Mouse (Mus musculus): Measurements from ENCODE around the gene Slc9a1. TPM values are rescaled to one million over a fixed set of nuclear protein-coding genes. Genes with fewer than 3 reads are reported as not detected.

Gene Slc9a1
- polyA plus RNA-seq, 1 experiment, result 3.8 TPM

GRCm38 (mm10) chr4:133448708-133449388, 79.3 kb downstream of the Slc9a1 start:
- no peaks in the 10 kb centered on the region; the same call in 1 of the 2 replicates for H3K27me3 ChIP-seq (ENCODE audit: control insufficient read depth)
- H3K36me3 ChIP-seq (ENCODE audit: control insufficient read depth), result no peaks in the 10 kb centered on the region
- no peaks in the 10 kb centered on the region for H3K9me3 ChIP-seq (ENCODE audit: control insufficient read depth, low read length)
- TF ChIP-seq GATA1 (IDR thresholded peaks at IDR 0.05; ENCODE audit: low read length), result no peak
- no peak for TF ChIP-seq TAL1 (IDR thresholded peaks at IDR 0.05; ENCODE audit: low read length)
- H3K4me3 ChIP-seq (replicated peaks), result no peak overlapping the region
- H3K4me1 ChIP-seq (ENCODE audit: control insufficient read depth), result no peaks in the 10 kb centered on the region

GRCm38 (mm10) chr4:133449726-133450125, 80.2 kb downstream of the Slc9a1 start:
- TF ChIP-seq GATA1 (IDR thresholded peaks at IDR 0.05; ENCODE audit: low read length) (no peak), TAL1 (IDR thresholded peaks at IDR 0.05; ENCODE audit: low read length) (no peak)
- H3K9me3 ChIP-seq (ENCODE audit: control insufficient read depth, low read length), result no peaks in the 10 kb centered on the region
- H3K4me1 ChIP-seq (ENCODE audit: control insufficient read depth), result no peaks in the 10 kb centered on the region
- no peaks in the 10 kb centered on the region for H3K36me3 ChIP-seq (ENCODE audit: control insufficient read depth)
- H3K27me3 ChIP-seq (ENCODE audit: control insufficient read depth), result peaks cover under 1% of the 10 kb centered on the region; the same call in 1 of the 2 replicates
- H3K4me3 ChIP-seq (replicated peaks), result no peak overlapping the region

GRCm38 (mm10) chr4:133451536-133451935, 82.0 kb downstream of the Slc9a1 start:
- Histone ChIP-seq H3K9me3 (ENCODE audit: control insufficient read depth, low read length) (no peaks in the 10 kb centered on the region), H3K27me3 (ENCODE audit: control insufficient read depth) (peaks cover 2% of the 10 kb centered on the region; the same call in 1 of the 2 replicates), H3K36me3 (ENCODE audit: control insufficient read depth) (no peaks in the 10 kb centered on the region), H3K4me1 (ENCODE audit: control insufficient read depth) (no peaks in the 10 kb centered on the region), H3K4me3 (replicated peaks) (no peak overlapping the region)
- no peak for TF ChIP-seq GATA1 (IDR thresholded peaks at IDR 0.05; ENCODE audit: low read length)
- TF ChIP-seq TAL1 (IDR thresholded peaks at IDR 0.05; ENCODE audit: low read length), result no peak

- Histone ChIP-seq H3K36me3 (ENCODE audit: control insufficient read depth) (no peaks in the 10 kb centered on the region), H3K27me3 (ENCODE audit: control insufficient read depth) (0 out of 2 replicates have a peak, but pooled peaks cover 2% of the 10 kb centered on the region), H3K4me3 (replicated peaks) (no peak overlapping the region), H3K4me1 (ENCODE audit: control insufficient read depth) (no peaks in the 10 kb centered on the region), H3K9me3 (ENCODE audit: control insufficient read depth, low read length) (no peaks in the 10 kb centered on the region)
- TF ChIP-seq TAL1 (IDR thresholded peaks at IDR 0.05; ENCODE audit: low read length) (no peak), GATA1 (IDR thresholded peaks at IDR 0.05; ENCODE audit: low read length) (no peak)
Measured at GRCm38 (mm10) chr4:133452433-133452832, 82.9 kb downstream of the Slc9a1 start.

- Histone ChIP-seq H3K4me3 (replicated peaks) (no peak overlapping the region), H3K4me1 (ENCODE audit: control insufficient read depth) (no peaks in the 10 kb centered on the region), H3K27me3 (ENCODE audit: control insufficient read depth) (0 out of 2 replicates have a peak, but pooled peaks cover 2% of the 10 kb centered on the region), H3K9me3 (ENCODE audit: control insufficient read depth, low read length) (no peaks in the 10 kb centered on the region), H3K36me3 (ENCODE audit: control insufficient read depth) (no peaks in the 10 kb centered on the region)
- TF ChIP-seq GATA1 (IDR thresholded peaks at IDR 0.05; ENCODE audit: low read length) (no peak), TAL1 (IDR thresholded peaks at IDR 0.05; ENCODE audit: low read length) (no peak)
Measured at GRCm38 (mm10) chr4:133458044-133458443, 88.5 kb downstream of the Slc9a1 start.

- H3K4me1 ChIP-seq (ENCODE audit: control insufficient read depth), result no peaks in the 10 kb centered on the region
- H3K9me3 ChIP-seq (ENCODE audit: control insufficient read depth, low read length), result no peaks in the 10 kb centered on the region
- no peaks in the 10 kb centered on the region for H3K27me3 ChIP-seq (ENCODE audit: control insufficient read depth)
- TF ChIP-seq TAL1 (IDR thresholded peaks at IDR 0.05; ENCODE audit: low read length) (no peak), GATA1 (IDR thresholded peaks at IDR 0.05; ENCODE audit: low read length) (no peak)
- H3K36me3 ChIP-seq (ENCODE audit: control insufficient read depth), result no peaks in the 10 kb centered on the region
- H3K4me3 ChIP-seq (replicated peaks), result no peak overlapping the region
Measured at GRCm38 (mm10) chr4:133460006-133460405, 90.5 kb downstream of the Slc9a1 start.

- no peak overlapping the region for H3K4me3 ChIP-seq (replicated peaks)
- H3K36me3 ChIP-seq (ENCODE audit: control insufficient read depth), result no peaks in the 10 kb centered on the region
- TF ChIP-seq GATA1 (IDR thresholded peaks at IDR 0.05; ENCODE audit: low read length) (no peak), TAL1 (IDR thresholded peaks at IDR 0.05; ENCODE audit: low read length) (no peak)
- H3K27me3 ChIP-seq (ENCODE audit: control insufficient read depth), result no peaks in the 10 kb centered on the region
- no peaks in the 10 kb centered on the region for H3K4me1 ChIP-seq (ENCODE audit: control insufficient read depth)
- no peaks in the 10 kb centered on the region for H3K9me3 ChIP-seq (ENCODE audit: control insufficient read depth, low read length)
Measured at GRCm38 (mm10) chr4:133460796-133461325, 91.4 kb downstream of the Slc9a1 start.

- no peak overlapping the region for H3K4me3 ChIP-seq (replicated peaks)
Measured at GRCm38 (mm10) chr4:133461362-133461761, 91.9 kb downstream of the Slc9a1 start.

GRCm38 (mm10) chr4:133463184-133463583, 93.7 kb downstream of the Slc9a1 start:
- Histone ChIP-seq H3K9me3 (ENCODE audit: control insufficient read depth, low read length) (no peaks in the 10 kb centered on the region), H3K4me3 (replicated peaks) (no peak overlapping the region), H3K36me3 (ENCODE audit: control insufficient read depth) (no peaks in the 10 kb centered on the region), H3K4me1 (ENCODE audit: control insufficient read depth) (peaks cover 5% of the 10 kb centered on the region), H3K27me3 (ENCODE audit: control insufficient read depth) (peaks cover 4% of the 10 kb centered on the region)
- TF ChIP-seq TAL1 (IDR thresholded peaks at IDR 0.05; ENCODE audit: low read length) (no peak), GATA1 (IDR thresholded peaks at IDR 0.05; ENCODE audit: low read length) (no peak)

More at GRCm38 (mm10) chr4:133461362-133461761, 91.9 kb downstream of the Slc9a1 start:
- Histone ChIP-seq H3K27me3 (ENCODE audit: control insufficient read depth) (no peaks in the 10 kb centered on the region), H3K4me1 (ENCODE audit: control insufficient read depth) (no peaks in the 10 kb centered on the region), H3K9me3 (ENCODE audit: control insufficient read depth, low read length) (no peaks in the 10 kb centered on the region), H3K36me3 (ENCODE audit: control insufficient read depth) (no peaks in the 10 kb centered on the region)
- no peak for TF ChIP-seq GATA1 (IDR thresholded peaks at IDR 0.05; ENCODE audit: low read length)
- TF ChIP-seq TAL1 (IDR thresholded peaks at IDR 0.05; ENCODE audit: low read length), result no peak
